Mouse (Mus musculus) kidney, embryonic 14.5 days (tissue): ENCODE measurements around the gene Gpm6a. TPM values are rescaled to one million over a fixed set of nuclear protein-coding genes. Genes with fewer than 3 reads are reported as not detected.

Experiments used
- ATAC-seq: fragments of 200-750 bp; cut with Nextera tagmentation; 2 replicates; pipeline ENCODE4 v1.8.0; 2017; ENCODE audit warnings: moderate number of reproducible peaks, mild to moderate bottlenecking, moderate TSS enrichment, moderate library complexity; ENCODE audit not compliant: low FRiP score, low TSS enrichment
- H3K27ac ChIP-seq: fragments of 300-500 bp; sonication (generic); 2 replicates; pipeline ENCODE4 v1.5.1; 2014; ENCODE audit warnings: low read depth, mild to moderate bottlenecking, low read length, moderate library complexity, mixed read lengths
- H3K27me3 ChIP-seq: fragments of 300-500 bp; sonication (generic); 2 replicates; pipeline ENCODE4 v1.6.1; 2014; ENCODE audit warnings: mild to moderate bottlenecking, low read length; ENCODE audit not compliant: control insufficient read depth, insufficient read depth
- H3K36me3 ChIP-seq: fragments of 300-500 bp; sonication (generic); 2 replicates; pipeline ENCODE4 v1.6.1; 2014; ENCODE audit warnings: low read length, mixed read lengths; ENCODE audit not compliant: control insufficient read depth, insufficient read depth
- H3K4me1 ChIP-seq: fragments of 300-500 bp; sonication (generic); 2 replicates; pipeline ENCODE4 v1.6.1; 2014; ENCODE audit warnings: low read length, mixed read lengths; ENCODE audit not compliant: control insufficient read depth, insufficient read depth
- H3K4me2 ChIP-seq: fragments of 300-500 bp; sonication (generic); replicated peaks from 2 replicates; pipeline ENCODE4 v1.6.1; 2014; ENCODE audit warnings: low read depth, mild to moderate bottlenecking, low read length
- H3K4me3 ChIP-seq: fragments of 300-500 bp; sonication (generic); 2 replicates; pipeline ENCODE4 v1.5.1; 2014; ENCODE audit warnings: mild to moderate bottlenecking, low read length
- H3K9ac ChIP-seq: fragments of 300-500 bp; sonication (generic); 2 replicates; pipeline ENCODE4 v1.6.1; 2014; ENCODE audit warnings: low read depth, mild to moderate bottlenecking, low read length, moderate library complexity
- H3K9me3 ChIP-seq: fragments of 300-500 bp; sonication (generic); 2 replicates; pipeline ENCODE4 v1.6.1; 2016; ENCODE audit warnings: low read length; ENCODE audit not compliant: control insufficient read depth
- WGBS: fragments of 180-500 bp; shearing (Covaris S2); extraction: QIAGEN DNeasy Blood & Tissue Kit; methylation state at CpG from one replicate; pipeline ENCODE4 v1.1.7; 2014; 5-methylcytosine and 5-hydroxymethylcytosine counted together
- polyA plus RNA-seq: library from polyadenylated mRNA; unstranded; fragments of >200 nt; fragmentation: Nextera tagmentation; extraction: Ambion mirVana; gene quantifications from 2 replicates; pipeline ENCODE4 v1.2.1, GENCODE M21; 2014

Gpm6a gene
- polyA plus RNA-seq, 1 experiment from 2014 or later, result 11.0 TPM

GRCm38 (mm10) chr8:54955935-54956573 is 1.4 kb downstream of the Gpm6a start:
- Histone ChIP-seq H3K9me3 (no peaks in the 10 kb centered on the region), H3K36me3 (no peaks in the 10 kb centered on the region), H3K27me3 (no peaks in the 10 kb centered on the region), H3K9ac (no peak overlapping the region), H3K4me2 (no peak overlapping the region), H3K27ac (no peak overlapping the region), H3K4me1 (no peaks in the 10 kb centered on the region), H3K4me3 (no peak overlapping the region)
- no peak for ATAC-seq
- 88% methylated on average over 6 of the region's 6 CpGs for WGBS

- Histone ChIP-seq H3K9ac (no peak overlapping the region), H3K27ac (no peak overlapping the region), H3K27me3 (no peaks in the 10 kb centered on the region), H3K4me3 (no peak overlapping the region), H3K36me3 (no peaks in the 10 kb centered on the region), H3K9me3 (no peaks in the 10 kb centered on the region), H3K4me2 (no peak overlapping the region), H3K4me1 (no peaks in the 10 kb centered on the region)
- no peak for ATAC-seq
- 83% methylated on average over 3 of the region's 3 CpGs for WGBS
Measured at GRCm38 (mm10) chr8:54956787-54957186, 2.1 kb downstream of the Gpm6a start.

- no peak overlapping the region for H3K4me2 ChIP-seq
- no peak overlapping the region for H3K9ac ChIP-seq
- no peaks in the 10 kb centered on the region for H3K36me3 ChIP-seq
- H3K4me3 ChIP-seq, result no peak overlapping the region
- H3K27me3 ChIP-seq, result no peaks in the 10 kb centered on the region
- ATAC-seq, result no peak
- no peak overlapping the region for H3K27ac ChIP-seq
- 80% methylated on average over 3 of the region's 3 CpGs for WGBS
- H3K9me3 ChIP-seq, result no peaks in the 10 kb centered on the region
- no peaks in the 10 kb centered on the region for H3K4me1 ChIP-seq
Measured at GRCm38 (mm10) chr8:54957506-54957905, 2.9 kb downstream of the Gpm6a start.

- Histone ChIP-seq H3K36me3 (no peaks in the 10 kb centered on the region), H3K4me3 (no peak overlapping the region), H3K9ac (no peak overlapping the region), H3K4me2 (no peak overlapping the region), H3K27me3 (no peaks in the 10 kb centered on the region), H3K9me3 (no peaks in the 10 kb centered on the region), H3K27ac (no peak overlapping the region), H3K4me1 (no peaks in the 10 kb centered on the region)
- ATAC-seq, result no peak
Measured at GRCm38 (mm10) chr8:54961571-54961970, 6.9 kb downstream of the Gpm6a start.

GRCm38 (mm10) chr8:54975020-54975419 is 20.4 kb downstream of the Gpm6a start:
- H3K9ac ChIP-seq, result no peak overlapping the region
- H3K27me3 ChIP-seq, result no peaks in the 10 kb centered on the region
- no peaks in the 10 kb centered on the region for H3K9me3 ChIP-seq
- no peak for ATAC-seq
- no peak overlapping the region for H3K27ac ChIP-seq
- 88% methylated on average over 1 of the region's 1 CpGs for WGBS
- H3K4me1 ChIP-seq, result no peaks in the 10 kb centered on the region
- H3K4me2 ChIP-seq, result no peak overlapping the region
- no peak overlapping the region for H3K4me3 ChIP-seq
- H3K36me3 ChIP-seq, result no peaks in the 10 kb centered on the region

GRCm38 (mm10) chr8:54975506-54975905 is 20.9 kb downstream of the Gpm6a start:
- Histone ChIP-seq H3K36me3 (no peaks in the 10 kb centered on the region), H3K4me3 (no peak overlapping the region), H3K27ac (no peak overlapping the region), H3K9ac (no peak overlapping the region), H3K27me3 (no peaks in the 10 kb centered on the region), H3K9me3 (no peaks in the 10 kb centered on the region), H3K4me2 (no peak overlapping the region), H3K4me1 (no peaks in the 10 kb centered on the region)
- WGBS, result 78% methylated on average over 2 of the region's 2 CpGs
- ATAC-seq, result no peak

- Histone ChIP-seq H3K9me3 (no peaks in the 10 kb centered on the region), H3K4me1 (no peaks in the 10 kb centered on the region), H3K27me3 (no peaks in the 10 kb centered on the region), H3K36me3 (no peaks in the 10 kb centered on the region), H3K9ac (no peak overlapping the region), H3K4me2 (no peak overlapping the region), H3K27ac (no peak overlapping the region), H3K4me3 (no peak overlapping the region)
- 88% methylated on average over 2 of the region's 2 CpGs for whole genome bisulfite sequencing
- ATAC-seq, result no peak
Measured at GRCm38 (mm10) chr8:54975927-54976326, 21.3 kb downstream of the Gpm6a start.

- no peak overlapping the region for H3K4me2 ChIP-seq
Measured at GRCm38 (mm10) chr8:54976663-54977062, 22.0 kb downstream of the Gpm6a start.

GRCm38 (mm10) chr8:54986791-54987190 is 32.1 kb downstream of the Gpm6a start:
- no peaks in the 10 kb centered on the region for H3K27me3 ChIP-seq
- no peak overlapping the region for H3K27ac ChIP-seq
- no peak overlapping the region for H3K4me3 ChIP-seq
- no peaks in the 10 kb centered on the region for H3K9me3 ChIP-seq
- H3K4me1 ChIP-seq, result no peaks in the 10 kb centered on the region
- H3K9ac ChIP-seq, result no peak overlapping the region
- ATAC-seq, result no peak
- no peaks in the 10 kb centered on the region for H3K36me3 ChIP-seq
- no peak overlapping the region for H3K4me2 ChIP-seq
- WGBS, result 64% methylated on average over 2 of the region's 2 CpGs

More at GRCm38 (mm10) chr8:54976663-54977062, 22.0 kb downstream of the Gpm6a start:
- ATAC-seq, result no peak
- Histone ChIP-seq H3K27ac (no peak overlapping the region), H3K27me3 (no peaks in the 10 kb centered on the region), H3K9me3 (no peaks in the 10 kb centered on the region), H3K36me3 (no peaks in the 10 kb centered on the region), H3K9ac (no peak overlapping the region), H3K4me1 (no peaks in the 10 kb centered on the region), H3K4me3 (no peak overlapping the region)
- WGBS, result 73% methylated on average over 1 of the region's 1 CpGs
